Mouse (Mus musculus) 3T3-L1 (cell line): ENCODE results near the gene Spata25.

Source experiments
- DNase-seq: peaks from one replicate; pipeline ENCODE4 v3.0.0-alpha.2; 2015; ENCODE audit warnings: low read depth, low spot score

Spata25 gene

GRCm38 (mm10) chr2:164783926-164784581 lies 44.3 kb downstream of the Spata25 start:
- peak; percentile 71 for DNase-seq

- DNase-seq = no peak
These were observed 46.5 kb downstream of the Spata25 start for GRCm38 (mm10) chr2:164781876-164782275.

DNA sequence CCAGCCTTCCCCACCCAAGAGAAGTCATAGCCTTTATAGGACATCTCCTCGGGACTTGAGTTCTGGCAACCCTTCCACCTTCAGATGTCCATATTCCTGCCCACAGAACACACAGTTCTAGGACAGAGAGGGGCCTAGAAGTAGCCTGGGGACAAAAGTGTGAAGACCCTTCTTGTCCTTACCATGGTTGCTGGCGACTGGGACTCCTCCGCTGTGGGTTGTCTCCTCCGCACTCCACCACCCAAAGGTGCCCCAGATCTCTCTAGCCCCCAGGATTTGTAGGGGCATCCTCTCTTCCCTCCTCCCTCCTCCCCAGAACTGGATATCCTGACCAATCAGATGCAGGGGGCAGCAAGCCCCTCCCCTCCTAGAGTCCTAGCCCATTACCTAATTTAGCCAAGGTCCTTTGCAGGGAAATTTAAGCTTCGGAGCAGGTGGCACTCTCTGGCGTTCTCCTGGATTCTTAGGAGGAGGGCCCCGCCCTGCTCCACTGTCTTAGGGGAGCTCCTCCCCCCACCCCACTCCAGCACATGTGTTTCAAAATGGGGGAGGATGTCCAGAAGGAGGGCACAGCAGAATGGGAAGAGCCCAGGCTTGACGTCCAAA lies 48.8 kb downstream of the Spata25 start, which contains the start of gene Tnnc2:
Gene Tnnc2 (minus strand): TSS at position 487 of the 606 bp plus-strand sequence.
- no peak for DNase-seq

GRCm38 (mm10) chr2:164778809-164779208 lies 49.5 kb downstream of the Spata25 start:
- DNase-seq = no peak

GRCm38 (mm10) chr2:164778015-164778287 lies 50.4 kb downstream of the Spata25 start:
- DNase-seq = no peak

DNA sequence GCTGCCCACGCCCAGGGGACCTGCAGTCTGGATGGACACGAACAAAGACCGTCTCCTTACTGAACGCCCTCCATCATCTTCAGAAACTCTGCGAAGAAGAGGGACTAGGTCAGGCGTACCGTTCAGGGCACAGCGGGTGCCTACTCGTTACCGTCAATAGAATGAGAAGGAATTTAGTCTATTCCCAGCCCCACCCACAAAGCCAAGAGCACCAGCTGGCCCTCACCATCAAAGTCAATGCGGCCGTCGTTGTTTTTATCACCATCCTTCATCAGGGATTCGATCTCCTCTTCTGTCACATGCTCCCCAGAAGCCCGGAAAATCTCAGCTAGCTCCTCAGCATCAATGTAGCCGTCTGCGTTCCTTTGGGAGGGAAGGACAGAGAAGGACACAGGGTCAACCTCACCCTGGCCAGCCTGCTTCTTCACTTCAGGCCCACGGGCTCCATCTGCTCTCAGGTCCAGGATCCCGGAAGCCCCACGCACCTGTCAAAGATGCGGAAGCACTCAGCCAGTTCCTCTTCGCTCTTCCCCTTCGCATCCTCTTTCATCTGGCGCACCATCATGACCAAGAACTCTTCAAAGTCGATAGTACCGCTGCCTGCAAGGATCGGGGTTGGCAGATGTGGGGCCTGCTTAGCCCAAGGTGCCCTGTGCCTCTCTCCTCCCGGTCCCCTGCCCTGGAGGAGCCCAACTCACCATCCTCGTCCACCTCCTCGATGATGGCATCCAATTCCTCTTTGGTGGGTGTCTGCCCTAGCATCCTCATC lies 50.9 kb downstream of the Spata25 start:
- no peak for DNase-seq

DNA sequence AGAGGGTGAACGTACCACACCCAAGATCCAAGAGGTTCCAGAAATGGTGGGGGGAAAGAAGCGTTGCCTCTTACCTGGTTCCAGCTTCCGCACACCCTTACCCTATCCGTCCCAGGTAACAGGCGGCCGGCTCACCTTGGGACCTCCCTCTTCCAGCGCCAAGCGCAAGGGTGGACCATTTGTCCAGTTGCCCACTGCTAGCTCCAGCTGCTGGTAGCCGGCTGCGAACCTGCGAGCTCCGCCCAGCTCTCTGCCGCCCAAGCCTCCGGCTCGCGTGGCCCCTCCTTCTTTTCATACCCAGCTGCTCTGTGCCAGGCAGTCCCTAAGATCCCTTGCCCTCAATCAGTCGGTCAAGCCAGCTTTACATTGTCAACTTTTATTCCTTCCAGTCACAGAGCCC lies 51.5 kb downstream of the Spata25 start:
- no peak for DNase-seq
